Mouse (Mus musculus) ES-E14 (cell line): ENCODE results near the gene Tango2.

Source experiments
- MAFK ChIP-seq: IDR thresholded peaks from 2 replicates; pipeline ENCODE4 v1.6.1; 2014; ENCODE audit warnings: mild to moderate bottlenecking, low read depth, low read length, inconsistent platforms; ENCODE audit not compliant: insufficient read depth
- ZNF384 ChIP-seq: IDR thresholded peaks from 2 replicates; pipeline ENCODE4 v1.6.1; 2012; ENCODE audit warnings: low read depth, low read length, inconsistent platforms

- TF ChIP-seq ZNF384, result no peak
- no peak for TF ChIP-seq MAFK
Observed at GRCm38 (mm10) chr16:18250828-18251790, 96.8 kb downstream of the Tango2 start.
